17 mouse cellular contexts compared by ENCODE assay signal in genomic region chr2:38125671-38126382, GRCm38 (mm10).
DNase-seq lines count a peak whose midpoint lies in the region; ATAC-seq and TF ChIP-seq lines count a peak whose summit lies in the region.
"Had no signal": no experiment of that assay in that cellular context is flagged by ENCODE, and none has a peak within 500 bp of the region (broad histone marks: within the 10 kb centered on the region; RNA-seq: fewer than 3 reads in every experiment).

No protein-coding gene starts in this region.

- H3K9me3 ChIP-seq in heart, embryonic 11.5 days (replicated peaks; ENCODE audit: control insufficient read depth, low read length), result no peaks in the 10 kb centered on the region
- no peaks in the 10 kb centered on the region for H3K9me3 ChIP-seq in MEL (replicated peaks; ENCODE audit: insufficient read depth, low read length)
- H3K9me3 ChIP-seq in liver, embryonic 16.5 days (replicated peaks; ENCODE audit: control insufficient read depth, low read length), result no peaks in the 10 kb centered on the region
- no peaks in the 10 kb centered on the region for H3K9me3 ChIP-seq in midbrain, embryonic 14.5 days (ENCODE audit: control insufficient read depth, low read length)
- H3K9me3 ChIP-seq: limb, embryonic 15.5 days; megakaryocyte, embryonic 14.5 days; neural tube, embryonic 15.5 days had no signal

- no peak overlapping the region for H3K9ac ChIP-seq in heart, embryonic 11.5 days (ENCODE audit: low read depth, low read length)
- H3K9ac ChIP-seq in MEL (ENCODE audit: control insufficient read depth, low read depth, low read length, poor library complexity, severe bottlenecking), result peak overlapping the region; percentile 50
- H3K9ac ChIP-seq in liver, embryonic 16.5 days (ENCODE audit: low read depth, low read length), result no peak overlapping the region
- no peak overlapping the region for H3K9ac ChIP-seq in midbrain, embryonic 14.5 days (replicated peaks; ENCODE audit: low read length)
- H3K9ac ChIP-seq: limb, embryonic 15.5 days; neural tube, embryonic 15.5 days had no signal

- WGBS in heart, embryonic 11.5 days (ENCODE audit: insufficient replicate concordance), result 33% methylated on average over 5 of the region's 5 CpGs
- 37% methylated on average over 5 of the region's 5 CpGs for WGBS in liver, embryonic 16.5 days (ENCODE audit: insufficient replicate concordance)
- WGBS in midbrain, embryonic 14.5 days, result 48% methylated on average over 5 of the region's 5 CpGs

- no peak for TF ChIP-seq CTCF in MEL (IDR thresholded peaks at IDR 0.05 in 2 of 3, conservative IDR thresholded peaks at IDR 0.05 in 1 of 3; ENCODE audit: control insufficient read depth in 1 of 3, insufficient read depth in 1 of 3, low read depth in 2 of 3, low read length in 3 of 3, poor library complexity in 1 of 3, severe bottlenecking in 1 of 3)

- peak overlapping the region; percentile 54 for H3K27ac ChIP-seq in heart, embryonic 11.5 days (ENCODE audit: low read depth, low read length)
- H3K27ac ChIP-seq in MEL (ENCODE audit: control insufficient read depth, low read depth, low read length), result peak overlapping the region; percentile 98
- H3K27ac ChIP-seq in liver, embryonic 16.5 days (ENCODE audit: low read length), result peak overlapping the region; percentile 71
- no peak overlapping the region for H3K27ac ChIP-seq in midbrain, embryonic 14.5 days (replicated peaks; ENCODE audit: low read depth, low read length)
- H3K27ac ChIP-seq: limb, embryonic 15.5 days; neural tube, embryonic 15.5 days had no signal

- no peaks in the 10 kb centered on the region for H3K79me2 ChIP-seq in MEL (ENCODE audit: control insufficient read depth, insufficient read depth, low read length, poor library complexity)

- peaks cover 31% of the 10 kb centered on the region for H3K4me1 ChIP-seq in heart, embryonic 11.5 days (ENCODE audit: control insufficient read depth, insufficient read depth, low read length)
- H3K4me1 ChIP-seq in MEL (ENCODE audit: control insufficient read depth in 1 of 2, insufficient read depth in 2 of 2, low read length in 2 of 2), result peaks cover 35 to 44% of the 10 kb centered on the region in 2 experiments
- peaks cover 27% of the 10 kb centered on the region for H3K4me1 ChIP-seq in liver, embryonic 16.5 days (ENCODE audit: control insufficient read depth, low read depth, low read length)
- no peaks in the 10 kb centered on the region for H3K4me1 ChIP-seq in midbrain, embryonic 14.5 days (ENCODE audit: control insufficient read depth, insufficient read depth, low read length)
- H3K4me1 ChIP-seq: limb, embryonic 15.5 days; neural tube, embryonic 15.5 days had no signal

- peak; percentile 1; the same call in 1 of the 2 replicates for TF ChIP-seq RAD21 in MEL (IDR thresholded peaks at IDR 0.05; ENCODE audit: low read depth, low read length)

- ATAC-seq in heart, embryonic 11.5 days (replicated peaks; ENCODE audit: insufficient number of reproducible peaks, low FRiP score, low TSS enrichment), result no peak
- ATAC-seq in erythroblast, adult 5-6 weeks (replicated peaks; ENCODE audit: low FRiP score, poor library complexity, severe bottlenecking), result peak; percentile 76
- peak; percentile 85 for ATAC-seq in liver, embryonic 16.5 days (ENCODE audit: low read depth)
- no peak for ATAC-seq in midbrain, embryonic 14.5 days (ENCODE audit: low FRiP score, low TSS enrichment)
- ATAC-seq: intestine, postnatal 0 days had no signal

- H3K4me3 ChIP-seq in heart, embryonic 11.5 days (ENCODE audit: low read depth, low read length), result no peak overlapping the region
- H3K4me3 ChIP-seq in MEL (ENCODE audit: control insufficient read depth in 1 of 2, insufficient read depth in 1 of 2, low read depth in 2 of 2, low read length in 2 of 2), result 0 out of 4 replicates have a peak overlapping the region, but pooled peaks of 1 of the 2 experiments have one; percentile 4
- no peak overlapping the region for H3K4me3 ChIP-seq in liver, embryonic 16.5 days (ENCODE audit: low read depth, low read length)
- H3K4me3 ChIP-seq in midbrain, embryonic 14.5 days (replicated peaks; ENCODE audit: low read depth, low read length), result no peak overlapping the region
- H3K4me3 ChIP-seq: limb, embryonic 15.5 days; megakaryocyte, embryonic 14.5 days; neural tube, embryonic 15.5 days had no signal

- H3K27me3 ChIP-seq in heart, embryonic 11.5 days (ENCODE audit: control insufficient read depth, insufficient read depth, low read length), result no peaks in the 10 kb centered on the region
- no peaks in the 10 kb centered on the region for H3K27me3 ChIP-seq in MEL (ENCODE audit: control insufficient read depth in 1 of 2, insufficient read depth in 2 of 2, low read length in 2 of 2)
- no peaks in the 10 kb centered on the region for H3K27me3 ChIP-seq in liver, embryonic 16.5 days (ENCODE audit: control insufficient read depth, insufficient read depth, low read depth, low read length)
- H3K27me3 ChIP-seq in midbrain, embryonic 14.5 days (ENCODE audit: control insufficient read depth, insufficient read depth, low read length), result no peaks in the 10 kb centered on the region
- H3K27me3 ChIP-seq: limb, embryonic 15.5 days; megakaryocyte, embryonic 14.5 days; neural tube, embryonic 15.5 days had no signal

- no peak for TF ChIP-seq POLR2A in MEL (IDR thresholded peaks at IDR 0.05; ENCODE audit: control insufficient read depth in 1 of 2, insufficient read depth in 1 of 2, low read depth in 1 of 2, low read length in 2 of 2, poor library complexity in 1 of 2)

- DNase-seq in heart, adult 11 months, result no peak
- DNase-seq in MEL (ENCODE audit: low read depth, low spot score), result peak; percentile 88
- no peak for DNase-seq in cerebellum, postnatal 4 days (ENCODE audit: low spot score in 2 of 2)
- no peak for DNase-seq in urinary bladder, adult 2 months (ENCODE audit: low spot score)
- DNase-seq in midbrain, embryonic 14.5 days, result no peak
- DNase-seq: adrenal gland, postnatal 25 days; cerebellum, adult 18-20 months; embryo, embryonic 11 days; kidney, postnatal 25 days; retina, postnatal 1 day had no signal

- H3K36me3 ChIP-seq in heart, embryonic 11.5 days (ENCODE audit: control insufficient read depth, insufficient read depth, low read length), result no peaks in the 10 kb centered on the region
- H3K36me3 ChIP-seq in MEL (ENCODE audit: control insufficient read depth in 1 of 2, insufficient read depth in 2 of 2, low read length in 2 of 2), result peaks cover 0 to 54% of the 10 kb centered on the region in 2 experiments; a peak in 2 of 4 replicates
- H3K36me3 ChIP-seq in liver, embryonic 16.5 days (ENCODE audit: control insufficient read depth, insufficient read depth), result no peaks in the 10 kb centered on the region
- H3K36me3 ChIP-seq in midbrain, embryonic 14.5 days (ENCODE audit: control insufficient read depth, insufficient read depth, low read length), result no peaks in the 10 kb centered on the region
- H3K36me3 ChIP-seq: limb, embryonic 15.5 days had no signal

- H3K4me2 ChIP-seq in heart, embryonic 11.5 days, result peak overlapping the region; percentile 29
- H3K4me2 ChIP-seq in liver, embryonic 16.5 days (ENCODE audit: low read depth, low read length), result peak overlapping the region; percentile 50
- no peak overlapping the region for H3K4me2 ChIP-seq in midbrain, embryonic 14.5 days (ENCODE audit: low read length)
- H3K4me2 ChIP-seq: limb, embryonic 15.5 days; neural tube, embryonic 15.5 days had no signal

- TF ChIP-seq EP300 in MEL (IDR thresholded peaks at IDR 0.05; ENCODE audit: low read depth in 1 of 2, low read length in 2 of 2), result peak in 1 of 2 experiments; percentile 76; a peak in 1 of 4 replicates

TF ChIP-seq in MEL, 35 proteins besides CTCF, POLR2A, EP300 and RAD21:
- TF ChIP-seq JUND (IDR thresholded peaks at IDR 0.05; ENCODE audit: low read depth, low read length) (0 out of 2 replicates have a peak, but pooled peaks have one; percentile 16), NRF1 (IDR thresholded peaks at IDR 0.05; ENCODE audit: insufficient read depth, low read depth, low read length, poor library complexity, severe bottlenecking) (no peak), GATA1 (IDR thresholded peaks at IDR 0.05; ENCODE audit: low read depth, low read length) (peak; percentile 70; the same call in 1 of the 2 replicates), SIN3A (IDR thresholded peaks at IDR 0.05; ENCODE audit: low read length) (no peak; the same call in none of the 2 replicates), TAL1 (IDR thresholded peaks at IDR 0.05; ENCODE audit: low read length) (peak; percentile 78), TBP (IDR thresholded peaks at IDR 0.05; ENCODE audit: low read depth, low read length) (no peak), MXI1 (IDR thresholded peaks at IDR 0.05; ENCODE audit: low read depth, low read length) (peak; percentile 23; the same call in 1 of the 2 replicates), CHD2 (IDR thresholded peaks at IDR 0.05; ENCODE audit: low read length) (no peak), CHD1 (IDR thresholded peaks at IDR 0.05; ENCODE audit: low read depth, low read length) (no peak), USF1 (IDR thresholded peaks at IDR 0.05; ENCODE audit: low read depth, low read length) (no peak)
TF ChIP-seq in MEL: peak in this region for 4.

Comparison
In these comparisons a context has a peak if more than half of its experiments do, and no peak if none do; other contexts are left out.
1. ATAC-seq: peak in erythroblast, adult 5-6 weeks (single experiment) and liver, embryonic 16.5 days (single experiment); none in heart, embryonic 11.5 days (single experiment) and midbrain, embryonic 14.5 days (single experiment).